Mouse (Mus musculus) liver, embryonic 12.5 days (tissue): ENCODE measurements around the gene Qser1. TPM values are rescaled to one million over a fixed set of nuclear protein-coding genes. Genes with fewer than 3 reads are reported as not detected.

ENCODE experiments used
- ATAC-seq: fragments of 200-750 bp; cut with Nextera tagmentation; 2 replicates; pipeline ENCODE4 v1.8.0; 2017; ENCODE audit warnings: moderate number of reproducible peaks, mild to moderate bottlenecking, moderate library complexity
- H3K27ac ChIP-seq: fragments of 300-500 bp; sonication (generic); 2 replicates; pipeline ENCODE4 v1.5.1; 2016; ENCODE audit warnings: mild to moderate bottlenecking
- H3K27me3 ChIP-seq: fragments of 300-500 bp; sonication (generic); replicated peaks from 2 replicates; pipeline ENCODE4 v1.6.1; 2016; ENCODE audit warnings: mild to moderate bottlenecking, moderate library complexity
- H3K36me3 ChIP-seq: fragments of 300-500 bp; sonication (generic); 2 replicates; pipeline ENCODE4 v1.6.1; 2016; ENCODE audit warnings: mild to moderate bottlenecking, moderate library complexity
- H3K4me1 ChIP-seq: fragments of 300-500 bp; sonication (generic); 2 replicates; pipeline ENCODE4 v1.6.1; 2016
- H3K4me2 ChIP-seq: fragments of 300-500 bp; sonication (generic); 2 replicates; pipeline ENCODE4 v1.6.1; 2016; ENCODE audit warnings: mild to moderate bottlenecking, moderate library complexity
- H3K4me3 ChIP-seq: fragments of 300-500 bp; sonication (generic); 2 replicates; pipeline ENCODE4 v1.5.1; 2016; ENCODE audit warnings: mild to moderate bottlenecking, moderate library complexity
- H3K9ac ChIP-seq: fragments of 300-500 bp; sonication (generic); 2 replicates; pipeline ENCODE4 v1.6.1; 2016; ENCODE audit warnings: mild to moderate bottlenecking, moderate library complexity
- H3K9me3 ChIP-seq: fragments of 300-500 bp; sonication (generic); replicated peaks from 2 replicates; pipeline ENCODE4 v1.6.1; 2016; ENCODE audit warnings: mild to moderate bottlenecking, moderate library complexity
- WGBS: fragments of 180-500 bp; shearing (Covaris S2); methylation state at CpG from one replicate; pipeline ENCODE4 v1.1.7; 2016; ENCODE audit not compliant: insufficient replicate concordance; 5-methylcytosine and 5-hydroxymethylcytosine counted together
- polyA plus RNA-seq: library from polyadenylated mRNA; unstranded; fragments of >200 nt; fragmentation: Nextera tagmentation; extraction: Ambion mirVana; gene quantifications from 2 replicates; pipeline ENCODE4 v1.2.1, GENCODE M21; 2016

Gene Qser1
- polyA plus RNA-seq, 1 experiment from 2014 or later, result 3.6 TPM

DNA sequence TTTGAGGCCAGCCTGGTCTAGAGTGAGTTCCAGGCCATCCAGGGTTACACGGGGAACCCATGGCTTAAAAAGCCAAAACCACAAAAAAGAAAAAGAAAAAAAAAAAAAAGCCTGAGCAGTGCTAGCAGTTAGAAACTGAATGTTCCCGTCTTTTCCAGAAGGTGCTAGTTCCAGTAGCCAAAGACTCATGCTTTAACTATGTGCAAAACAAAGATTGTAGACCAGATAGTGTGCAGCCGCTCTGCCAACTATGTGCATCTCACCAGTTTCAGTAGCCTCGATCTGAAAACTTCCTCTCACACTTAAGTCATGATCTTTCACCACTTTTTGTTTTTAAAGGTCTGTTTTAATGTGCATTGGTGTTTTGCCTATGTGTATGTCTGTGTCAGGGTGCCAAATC lies 98.7 kb downstream of the Qser1 start:
- H3K4me1 ChIP-seq, result 0 out of 2 replicates have a peak, but pooled peaks cover under 1% of the 10 kb centered on the region
- H3K4me3 ChIP-seq, result no peak overlapping the region
- H3K9me3 ChIP-seq, result no peaks in the 10 kb centered on the region
- no peak for ATAC-seq
- no peak overlapping the region for H3K4me2 ChIP-seq
- no peaks in the 10 kb centered on the region for H3K36me3 ChIP-seq
- no peak overlapping the region for H3K9ac ChIP-seq
- no peak overlapping the region for H3K27ac ChIP-seq
- 57% methylated on average over 4 of the region's 4 CpGs for WGBS
- H3K27me3 ChIP-seq, result peaks cover 13% of the 10 kb centered on the region

- Histone ChIP-seq H3K9ac (no peak overlapping the region), H3K9me3 (no peaks in the 10 kb centered on the region), H3K36me3 (no peaks in the 10 kb centered on the region), H3K4me1 (0 out of 2 replicates have a peak, but pooled peaks cover 6% of the 10 kb centered on the region), H3K4me2 (no peak overlapping the region), H3K27ac (no peak overlapping the region), H3K27me3 (peaks cover 19% of the 10 kb centered on the region), H3K4me3 (no peak overlapping the region)
- 70% methylated on average over 2 of the region's 2 CpGs for WGBS
- ATAC-seq, result no peak
Observed at GRCm38 (mm10) chr2:104717231-104717735, 99.3 kb downstream of the Qser1 start.

- Histone ChIP-seq H3K27ac (no peak within 1 kb of the TSS), H3K27me3 (peaks cover 29% of the 10 kb centered on the region), H3K4me3 (no peak within 1 kb of the TSS), H3K4me2 (no peak within 1 kb of the TSS), H3K4me1 (0 out of 2 replicates have a peak, but pooled peaks cover 10% of the 10 kb centered on the region), H3K9ac (no peak within 1 kb of the TSS), H3K9me3 (no peaks in the 10 kb centered on the region), H3K36me3 (no peaks in the 10 kb centered on the region)
- WGBS, result 72% methylated on average over 4 of the region's 4 CpGs
- no peak for ATAC-seq
Observed at GRCm38 (mm10) chr2:104716279-104716678, 100.3 kb downstream of the Qser1 start, which contains the start of gene Pin1rt1. Gene Pin1rt1, minus strand, starts transcription at chr2:104716379.

GRCm38 (mm10) chr2:104714254-104714691 lies 102.3 kb downstream of the Qser1 start:
- no peak for ATAC-seq
- 60% methylated on average over 15 of the region's 15 CpGs for WGBS

GRCm38 (mm10) chr2:104712486-104712809 lies 104.1 kb downstream of the Qser1 start:
- Histone ChIP-seq H3K9ac (peak overlapping the region; percentile 71), H3K27me3 (peaks cover 46% of the 10 kb centered on the region), H3K4me3 (peak overlapping the region; percentile 74), H3K4me1 (peaks cover 17% of the 10 kb centered on the region; the same call in 1 of the 2 replicates), H3K4me2 (peak overlapping the region; percentile 93), H3K36me3 (no peaks in the 10 kb centered on the region), H3K27ac (no peak overlapping the region), H3K9me3 (no peaks in the 10 kb centered on the region)
- 2% methylated on average over 7 of the region's 7 CpGs for WGBS
- ATAC-seq, result peak; percentile 35; the same call in 1 of the 2 replicates

More at GRCm38 (mm10) chr2:104714254-104714691, 102.3 kb downstream of the Qser1 start:
- Histone ChIP-seq H3K9me3 (no peaks in the 10 kb centered on the region), H3K27me3 (peaks cover 46% of the 10 kb centered on the region), H3K4me3 (no peak overlapping the region), H3K9ac (no peak overlapping the region), H3K27ac (no peak overlapping the region), H3K4me1 (peaks cover 17% of the 10 kb centered on the region; the same call in 1 of the 2 replicates), H3K4me2 (no peak overlapping the region), H3K36me3 (no peaks in the 10 kb centered on the region)

- under 1% methylated on average over 85 of the region's 99 CpGs for WGBS
- Histone ChIP-seq H3K4me1 (peaks cover 17% of the 10 kb centered on the region; the same call in 1 of the 2 replicates), H3K4me3 (peak within 1 kb of the TSS; percentile 74), H3K27me3 (peaks cover 46% of the 10 kb centered on the region), H3K36me3 (no peaks in the 10 kb centered on the region), H3K4me2 (peak within 1 kb of the TSS; percentile 93), H3K27ac (0 out of 2 replicates have a peak within 1 kb of the TSS, but pooled peaks have one; percentile 26), H3K9ac (peak within 1 kb of the TSS; percentile 71), H3K9me3 (no peaks in the 10 kb centered on the region)
- peak; percentile 75 for ATAC-seq
Observed at GRCm38 (mm10) chr2:104711585-104712485, 104.7 kb downstream of the Qser1 start, which contains the start of gene Tcp11l1. Gene Tcp11l1, minus strand, starts transcription at chr2:104712169.

DNA sequence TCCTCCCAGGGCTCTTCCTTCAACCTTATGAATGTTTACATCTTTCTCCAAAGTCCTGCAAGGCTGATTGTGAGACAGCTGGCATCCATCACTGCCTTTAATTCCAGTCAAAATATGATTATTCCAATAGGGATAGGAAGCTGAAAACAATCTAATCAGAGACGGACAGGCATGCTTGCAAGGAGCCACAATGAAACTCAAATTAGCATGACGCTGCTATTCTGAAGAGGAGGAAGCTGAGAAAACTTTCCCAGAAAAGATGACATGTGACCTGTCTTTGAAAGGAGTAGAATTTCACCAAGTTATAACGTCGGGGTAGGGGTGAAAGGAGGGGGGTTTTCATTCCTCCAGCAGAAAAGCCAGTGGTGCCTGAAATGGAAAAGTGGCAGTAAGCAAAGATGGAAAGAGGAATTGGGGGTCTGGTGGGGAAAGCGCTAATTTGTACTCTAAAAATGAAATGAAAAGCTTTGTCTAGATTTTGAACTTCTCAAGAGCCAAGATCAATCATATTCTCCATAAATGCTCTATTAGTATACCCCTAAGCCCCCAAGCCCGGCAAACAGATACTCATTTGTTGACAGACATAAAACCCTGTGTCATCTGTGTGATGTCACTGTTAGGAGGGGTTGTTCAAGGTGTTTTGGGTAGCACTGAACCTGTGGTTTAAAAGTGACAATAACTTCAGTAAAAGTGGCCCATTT lies 105.7 kb downstream of the Qser1 start:
- H3K9me3 ChIP-seq, result no peaks in the 10 kb centered on the region
- no peak for ATAC-seq

GRCm38 (mm10) chr2:104709786-104710337 lies 106.7 kb downstream of the Qser1 start:
- Histone ChIP-seq H3K4me1 (peaks cover 17% of the 10 kb centered on the region; the same call in 1 of the 2 replicates), H3K9ac (no peak overlapping the region), H3K4me2 (no peak overlapping the region), H3K27ac (no peak overlapping the region), H3K9me3 (no peaks in the 10 kb centered on the region), H3K4me3 (no peak overlapping the region), H3K27me3 (peaks cover 46% of the 10 kb centered on the region), H3K36me3 (no peaks in the 10 kb centered on the region)
- 54% methylated on average over 6 of the region's 6 CpGs for WGBS
- no peak for ATAC-seq

More for the DNA sequence above, 105.7 kb downstream of the Qser1 start:
- Histone ChIP-seq H3K27ac (no peak overlapping the region), H3K36me3 (no peaks in the 10 kb centered on the region), H3K4me1 (peaks cover 17% of the 10 kb centered on the region; the same call in 1 of the 2 replicates), H3K4me2 (peak overlapping the region; percentile 93), H3K9ac (no peak overlapping the region), H3K4me3 (peak overlapping the region; percentile 74; the same call in 1 of the 2 replicates), H3K27me3 (peaks cover 46% of the 10 kb centered on the region)
- WGBS, result 23% methylated on average over 6 of the region's 6 CpGs

Other genes starting within 250 kb of the Qser1 start
- gene Cstf3, start 226.2 kb downstream of the Qser1 start, polyA plus RNA-seq, result 39.4 and 43.2 TPM in 2 replicates
- 11.0 and 12.2 TPM in 2 replicates for gene Tcp11l1, start 104.6 kb downstream of the Qser1 start, polyA plus RNA-seq
- gene Pin1rt1, start 100.4 kb downstream of the Qser1 start, polyA plus RNA-seq, result not detected in 2 replicates
- 9.3 and 10.7 TPM in 2 replicates for gene Depdc7, start 73.9 kb downstream of the Qser1 start, polyA plus RNA-seq
- 0.16 and 0.23 TPM in 2 replicates for gene Prrg4, start 33.1 kb upstream of the Qser1 start, polyA plus RNA-seq
- 3.7 and 4.8 TPM in 2 replicates for gene Ccdc73, start 51.0 kb upstream of the Qser1 start, polyA plus RNA-seq
- gene Eif3m, start 200.3 kb upstream of the Qser1 start, polyA plus RNA-seq, result 228 and 250 TPM in 2 replicates